Mouse (Mus musculus) gastrocnemius, adult 2 months (tissue): ENCODE data around the gene Lysmd1. TPM values are rescaled to one million over a fixed set of nuclear protein-coding genes. Genes with fewer than 3 reads are reported as not detected.

Source experiments
- DNase-seq: peaks from one replicate; pipeline ENCODE4 v3.0.0; 2022
- H3K27ac ChIP-seq: fragments of 200-600 bp; 2 replicates; pipeline ENCODE4 v1.8.1; 2022; ENCODE audit warnings: mild to moderate bottlenecking
- H3K4me3 ChIP-seq: fragments of 200-600 bp; 2 replicates; pipeline ENCODE4 v1.8.1; 2022; ENCODE audit warnings: mild to moderate bottlenecking, moderate library complexity
- CTCF ChIP-seq: fragments of 200-600 bp; IDR thresholded peaks from 2 replicates; pipeline ENCODE4 v1.8.1; 2022; ENCODE audit warnings: antibody characterized with exemption, mild to moderate bottlenecking, moderate library complexity
- intact Hi-C: fragments of 180-260 bp; cut with DNase I; formaldehyde crosslinking; loops from one replicate; pipeline ENCODE4 v1.15.1; 2025
- total RNA-seq, 2 experiments: library from RNA; stranded (reverse); gene quantifications; 2 replicates each; pipeline ENCODE4 v1.2.3; 2021

Lysmd1 gene
- total RNA-seq, 2 experiments from 2014 or later = 6.7 to 7.2 TPM

DNA sequence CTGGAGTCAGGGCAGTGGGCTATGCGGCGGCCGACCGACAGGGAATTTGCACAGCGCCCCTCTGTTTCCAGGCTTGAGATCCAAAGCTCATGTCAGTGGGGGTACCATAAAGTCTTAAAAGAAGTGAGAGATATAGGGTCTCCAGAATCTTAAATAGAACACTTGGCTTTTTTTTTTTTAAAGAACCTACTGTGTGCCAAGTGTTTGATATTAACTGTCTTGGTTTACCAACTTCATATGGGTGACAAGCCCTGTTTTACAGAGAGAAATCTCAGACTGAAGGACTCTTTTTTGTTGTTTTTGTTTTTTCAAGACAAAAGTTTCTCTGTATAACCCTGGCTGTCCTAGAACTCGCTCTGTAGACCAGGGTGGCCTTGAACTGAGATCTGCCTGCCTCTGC lies 6.9 kb downstream of the Lysmd1 start:
- peak overlapping the region; percentile 54 for H3K4me3 ChIP-seq
- intact Hi-C loops = loop anchor here (5.0 kb wide), 1 partner anchor 122 kb away; no protein-coding TSS in a partner anchor
- H3K27ac ChIP-seq = no peak overlapping the region
- DNase-seq = no peak
- no peak for TF ChIP-seq CTCF

- intact Hi-C loops = loop anchor here (5.0 kb wide), 1 partner anchor 121 kb away; no protein-coding TSS in a partner anchor
- Histone ChIP-seq H3K27ac (peak overlapping the region; percentile 31), H3K4me3 (peak overlapping the region; percentile 54)
- no peak for DNase-seq
- no peak for TF ChIP-seq CTCF
Observed at GRCm38 (mm10) chr3:95141474-95141873, 7.6 kb downstream of the Lysmd1 start.

- peak; percentile 48 for DNase-seq
- Histone ChIP-seq H3K4me3 (peak within 1 kb of the TSS; percentile 54), H3K27ac (peak within 1 kb of the TSS; percentile 44)
- TF ChIP-seq CTCF = no peak
- intact Hi-C loops = loop anchor here (1.0 to 5.0 kb wide), 3 partner anchors 32 to 120 kb away; partner anchors contain the start of gene Gabpb2
Observed at GRCm38 (mm10) chr3:95141952-95142616, 8.2 kb downstream of the Lysmd1 start, which contains the start of gene Tnfaip8l2. Tnfaip8l2 (minus strand) TSS chr3:95142360.

GRCm38 (mm10) chr3:95142617-95143011 lies 8.7 kb downstream of the Lysmd1 start:
- Histone ChIP-seq H3K4me3 (no peak overlapping the region), H3K27ac (peak overlapping the region; percentile 44)
- peak; percentile 92 for DNase-seq
- intact Hi-C loops = loop anchor here (1.0 to 5.0 kb wide), 3 partner anchors 32 to 120 kb away; partner anchors contain the start of gene Gabpb2
- no peak; the same call in 1 of the 2 replicates for TF ChIP-seq CTCF

DNA sequence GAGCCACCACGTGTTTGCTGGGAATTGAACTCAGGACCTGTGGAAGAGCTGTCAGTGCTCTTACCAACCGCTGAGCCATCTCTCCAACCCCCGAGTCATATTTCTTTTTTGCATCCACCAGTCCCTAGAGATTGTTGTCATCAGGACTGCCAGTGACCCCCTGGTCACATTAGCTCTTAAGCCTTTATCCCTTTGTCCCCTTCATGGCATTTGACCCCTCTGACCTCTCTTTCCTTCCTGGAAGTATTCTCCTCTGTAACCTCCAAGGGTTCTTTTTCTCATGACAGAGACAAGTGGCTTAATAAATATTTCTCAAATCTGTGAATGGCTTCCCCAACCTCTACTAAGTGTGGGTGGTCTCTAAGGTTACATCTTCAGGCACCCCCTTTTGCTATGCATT lies 14.0 kb downstream of the Lysmd1 start:
- H3K27ac ChIP-seq = no peak overlapping the region
- intact Hi-C loops = no loop called here
- no peak for DNase-seq
- no peak for TF ChIP-seq CTCF
- no peak overlapping the region for H3K4me3 ChIP-seq

DNA sequence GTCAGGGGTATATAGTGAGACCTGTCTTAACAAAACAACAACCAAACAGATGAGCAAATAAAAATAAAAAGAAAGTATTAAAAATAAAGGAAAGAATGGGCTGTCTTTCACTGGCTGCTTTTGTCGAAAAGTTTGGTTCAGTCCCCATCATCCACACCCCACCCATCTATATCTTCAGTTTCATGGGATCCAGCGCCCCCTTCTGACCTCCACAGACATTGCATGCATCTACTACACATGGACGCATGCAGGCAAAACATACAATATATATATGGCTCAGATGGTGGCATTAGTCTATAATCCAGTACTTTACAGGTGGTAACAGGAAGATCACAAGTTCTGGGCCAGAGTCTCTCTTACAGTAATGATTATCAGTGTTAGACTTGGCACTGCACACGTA lies 20.0 kb downstream of the Lysmd1 start:
- intact Hi-C loops = loop anchor here (5.0 kb wide), 1 partner anchor 102 kb away; no protein-coding TSS in a partner anchor
- peak; percentile 76 for TF ChIP-seq CTCF
- peak; percentile 66 for DNase-seq
- no peak overlapping the region for H3K27ac ChIP-seq
- H3K4me3 ChIP-seq = no peak overlapping the region

DNA sequence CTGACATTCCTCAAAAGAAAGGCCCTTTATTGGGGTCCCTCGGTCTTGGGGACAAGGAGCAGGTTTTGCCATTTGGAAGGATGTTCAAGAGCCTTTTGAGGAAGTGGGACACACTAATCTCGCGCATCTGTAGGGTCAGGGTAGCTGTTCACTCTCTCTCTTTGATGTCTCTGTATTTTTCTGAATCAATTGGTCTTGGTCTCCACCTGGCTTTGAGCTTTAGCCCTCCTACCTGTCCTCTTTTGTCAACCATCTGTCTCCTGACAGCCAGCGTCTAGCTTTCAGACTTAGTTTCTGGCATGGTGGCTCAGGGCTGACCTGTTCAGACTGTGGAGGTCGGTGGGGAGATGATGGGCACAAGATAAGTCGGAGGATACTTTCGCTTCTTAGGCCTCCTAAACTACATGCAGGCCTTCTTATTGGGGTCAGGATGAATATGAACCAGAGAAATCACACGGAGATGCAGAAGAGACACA lies 25.7 kb downstream of the Lysmd1 start:
- no peak for TF ChIP-seq CTCF
- peak overlapping the region; percentile 94 for H3K27ac ChIP-seq
- no peak for DNase-seq
- H3K4me3 ChIP-seq = peak overlapping the region; percentile 98
- intact Hi-C loops = no loop called here

- no peak for TF ChIP-seq CTCF
- intact Hi-C loops = loop anchor here (5.0 kb wide), 1 partner anchor 57 kb away; the partner anchor contains the start of gene Gabpb2
- Histone ChIP-seq H3K4me3 (peak within 1 kb of the TSS; percentile 98), H3K27ac (peak within 1 kb of the TSS; percentile 94)
- DNase-seq = peak; percentile 96
Observed at GRCm38 (mm10) chr3:95159987-95160963, 26.4 kb downstream of the Lysmd1 start, which contains the start of gene Sema6c. Sema6c (plus strand) TSS chr3:95160457.

- no peak for TF ChIP-seq CTCF
- peak overlapping the region; percentile 98 for H3K4me3 ChIP-seq
- intact Hi-C loops = loop anchor here (5.0 kb wide), 1 partner anchor 56 kb away; the partner anchor contains the start of gene Gabpb2
- peak; percentile 66 for DNase-seq
- peak overlapping the region; percentile 94 for H3K27ac ChIP-seq
Observed at GRCm38 (mm10) chr3:95161041-95161551, 27.2 kb downstream of the Lysmd1 start.

- Histone ChIP-seq H3K4me3 (peak overlapping the region; percentile 98), H3K27ac (peak overlapping the region; percentile 94)
- intact Hi-C loops = loop anchor here (5.0 kb wide), 1 partner anchor 56 kb away; the partner anchor contains the start of gene Gabpb2
- TF ChIP-seq CTCF = no peak
- no peak for DNase-seq
Observed at GRCm38 (mm10) chr3:95161618-95162344, 27.9 kb downstream of the Lysmd1 start.

GRCm38 (mm10) chr3:95162345-95162628 lies 28.4 kb downstream of the Lysmd1 start:
- DNase-seq = no peak
- intact Hi-C loops = loop anchor here (5.0 kb wide), 1 partner anchor 55 kb away; the partner anchor contains the start of gene Gabpb2
- peak overlapping the region; percentile 94 for H3K27ac ChIP-seq
- no peak for TF ChIP-seq CTCF
- H3K4me3 ChIP-seq = peak overlapping the region; percentile 98
